Comparison of ENCODE assay signal across 7 mouse cellular contexts in genomic region chr7:79271861-79272788, GRCm38 (mm10). TPM values are rescaled to one million over a fixed set of nuclear protein-coding genes. Genes with fewer than 3 reads are reported as not detected.
DNase-seq lines count a peak whose midpoint lies in the region; ATAC-seq and TF ChIP-seq lines count a peak whose summit lies in the region.

No protein-coding gene starts in this region.

- peak overlapping the region; percentile 58 for H3K4me2 ChIP-seq in neural tube, embryonic 14.5 days (ENCODE audit: low read depth, low read length)

- peak overlapping the region; percentile 45 for H3K27ac ChIP-seq in spleen, adult 2 months (ENCODE audit: insufficient read depth, low read length)
- H3K27ac ChIP-seq in limb, embryonic 10.5 days, result peak overlapping the region; percentile 77
- H3K27ac ChIP-seq in neural tube, embryonic 14.5 days (ENCODE audit: low read depth, low read length), result no peak overlapping the region

- peaks cover 16% of the 10 kb centered on the region; the same call in 1 of the 2 replicates for H3K4me1 ChIP-seq in spleen, adult 2 months (ENCODE audit: control insufficient read depth, insufficient read depth, insufficient read length)
- H3K4me1 ChIP-seq in limb, embryonic 10.5 days, result peaks cover 40% of the 10 kb centered on the region
- peaks cover 29% of the 10 kb centered on the region for H3K4me1 ChIP-seq in neural tube, embryonic 14.5 days (ENCODE audit: control insufficient read depth, insufficient read depth, low read length)

- TF ChIP-seq POLR2A in spleen, adult 2 months (IDR thresholded peaks at IDR 0.05; ENCODE audit: low read depth, low read length), result no peak

- H3K9ac ChIP-seq in neural tube, embryonic 14.5 days (replicated peaks; ENCODE audit: low read depth, low read length), result no peak overlapping the region

- DNase-seq in spleen, adult 2 months (ENCODE audit: low read depth in 1 of 2, low spot score in 2 of 2), result no peak
- no peak for DNase-seq in spleen, postnatal 14 days (ENCODE audit: low spot score in 2 of 2)
- no peak for DNase-seq in limb, embryonic 10.5 days (ENCODE audit: low spot score)
- DNase-seq in urinary bladder, adult 2 months (ENCODE audit: low spot score), result no peak
- no peak for DNase-seq in layer of hippocampus, postnatal 10 days (ENCODE audit: low spot score in 2 of 2)

- H3K27me3 ChIP-seq in spleen, adult 2 months (ENCODE audit: control insufficient read depth, insufficient read depth, low read length), result no peaks in the 10 kb centered on the region
- H3K27me3 ChIP-seq in limb, embryonic 10.5 days (ENCODE audit: low read depth, poor library complexity, severe bottlenecking), result no peaks in the 10 kb centered on the region
- H3K27me3 ChIP-seq in neural tube, embryonic 14.5 days (ENCODE audit: control insufficient read depth, insufficient read depth, low read length), result no peaks in the 10 kb centered on the region

- H3K9me3 ChIP-seq in limb, embryonic 10.5 days (replicated peaks), result no peaks in the 10 kb centered on the region
- H3K9me3 ChIP-seq in neural tube, embryonic 14.5 days (ENCODE audit: control insufficient read depth, low read length), result no peaks in the 10 kb centered on the region

- no peak for TF ChIP-seq CTCF in spleen, adult 2 months (IDR thresholded peaks at IDR 0.05; ENCODE audit: extremely low read depth, insufficient read depth, insufficient read length, insufficient replicate concordance)

- peak overlapping the region; percentile 31 for H3K4me3 ChIP-seq in spleen, adult 2 months (ENCODE audit: extremely low read depth, insufficient read depth, insufficient read length)
- H3K4me3 ChIP-seq in limb, embryonic 10.5 days, result peak overlapping the region; percentile 85
- H3K4me3 ChIP-seq in neural tube, embryonic 14.5 days (ENCODE audit: low read depth, low read length), result peak overlapping the region; percentile 30

- peak; percentile 27 for ATAC-seq in erythroid progenitor cell, adult 5-6 weeks (replicated peaks; ENCODE audit: low FRiP score, poor library complexity, severe bottlenecking)
- no peak for ATAC-seq in neural tube, embryonic 14.5 days (ENCODE audit: low read depth)

- WGBS in spleen, adult 2 months, result 76% methylated on average over 16 of the region's 16 CpGs
- WGBS in limb, embryonic 10.5 days, result 79% methylated on average over 16 of the region's 16 CpGs
- 82% methylated on average over 16 of the region's 16 CpGs for WGBS in neural tube, embryonic 14.5 days

- no peaks in the 10 kb centered on the region for H3K36me3 ChIP-seq in spleen, adult 2 months (ENCODE audit: control insufficient read depth, insufficient read depth, low read length)
- H3K36me3 ChIP-seq in limb, embryonic 10.5 days, result peaks cover 3% of the 10 kb centered on the region; the same call in 1 of the 2 replicates
- no peaks in the 10 kb centered on the region for H3K36me3 ChIP-seq in neural tube, embryonic 14.5 days (ENCODE audit: control insufficient read depth, insufficient read depth, low read length)

RNA-seq across cellular contexts. Expression of gene Abhd2, which starts 0.9 kb away (rescaled TPM):
- 12.8 and 13.5 TPM in 2 replicates for polyA plus RNA-seq in spleen, adult 2 months (2012; rRNA removed)
- 39.0 and 39.6 TPM in 2 replicates for total RNA-seq in erythroid progenitor cell, adult 5-6 weeks (2015; ENCODE audit: low replicate concordance)
- total RNA-seq in erythroid progenitor cell, adult 5-6 weeks (2017; ENCODE audit: low replicate concordance), result 21.9 and 27.0 TPM in 2 replicates
- polyA plus RNA-seq in limb, embryonic 10.5 days (2016; fragmentation: Nextera tagmentation; extraction: Ambion mirVana), result 6.3 and 7.0 TPM in 2 replicates
- 20.3 and 22.8 TPM in 2 replicates for polyA plus RNA-seq in neural tube, embryonic 14.5 days (2014; fragmentation: Nextera tagmentation; extraction: Ambion mirVana)
- 14.9 and 27.9 TPM in 2 replicates for polyA plus RNA-seq in urinary bladder, adult 2 months (2012; rRNA removed)
- total RNA-seq in layer of hippocampus, postnatal 10 days (2021), result 100 to 1,000 TPM in 1 of 2 experiments, 10 to 100 TPM in 1; 93.4 to 101 TPM

Comparison
In these comparisons a context has a peak if more than half of its experiments do, and no peak if none do; other contexts are left out.
1. H3K4me3 ChIP-seq: peak in every context shown above with its lines; median percentile 85 in limb, embryonic 10.5 days; 31 in spleen, adult 2 months; 30 in neural tube, embryonic 14.5 days.